Mouse (Mus musculus): ENCODE results near the gene Tenm3. TPM values are rescaled to one million over a fixed set of nuclear protein-coding genes. Genes with fewer than 3 reads are reported as not detected.

Gene Tenm3
- total and polyA plus RNA-seq, 3 experiments = 0.01 to 0.11 TPM; not detected in 1

- DNase-seq (ENCODE audit: low spot score) = no peak
- Histone ChIP-seq H3K27me3 (ENCODE audit: insufficient read depth, low read length) (no peaks in the 10 kb centered on the region), H3K9me3 (replicated peaks) (peaks cover 15% of the 10 kb centered on the region), H3K4me1 (ENCODE audit: insufficient read depth, low read depth, low read length) (no peaks in the 10 kb centered on the region), H3K36me3 (replicated peaks) (no peaks in the 10 kb centered on the region), H3K4me3 (ENCODE audit: low read depth, low read length) (peak overlapping the region; percentile 8; the same call in 1 of the 2 replicates)
- no peak for ATAC-seq (ENCODE audit: extremely low read depth, insufficient number of reproducible peaks, low FRiP score, poor library complexity, severe bottlenecking)
- TF ChIP-seq CTCF (IDR thresholded peaks at IDR 0.05; ENCODE audit: low read depth, low read length) (no peak), GATA2 (IDR thresholded peaks at IDR 0.05; ENCODE audit: borderline replicate concordance, low read depth, low read length) (no peak), POLR2AphosphoS5 (IDR thresholded peaks at IDR 0.05; ENCODE audit: insufficient replicate concordance, low read depth, low read length) (peak; percentile 71; the same call in 1 of the 2 replicates), GATA1 (IDR thresholded peaks at IDR 0.05; ENCODE audit: borderline replicate concordance, low read length) (no peak), TAL1 (conservative IDR thresholded peaks at IDR 0.05; ENCODE audit: low read depth, low read length) (no peak)
Observed at GRCm38 (mm10) chr8:48572345-48572744, 271.4 kb downstream of the Tenm3 start.

- no peaks in the 10 kb centered on the region for H3K36me3 ChIP-seq (replicated peaks)
- no peaks in the 10 kb centered on the region for H3K4me1 ChIP-seq (ENCODE audit: insufficient read depth, low read depth, low read length)
- no peak overlapping the region for H3K4me3 ChIP-seq (ENCODE audit: low read depth, low read length)
- no peaks in the 10 kb centered on the region for H3K27me3 ChIP-seq (ENCODE audit: insufficient read depth, low read length)
- DNase-seq (ENCODE audit: low spot score) (no peak), ATAC-seq (ENCODE audit: extremely low read depth, insufficient number of reproducible peaks, low FRiP score, poor library complexity, severe bottlenecking) (no peak)
- peaks cover 26% of the 10 kb centered on the region for H3K9me3 ChIP-seq (replicated peaks)
- TF ChIP-seq GATA2 (IDR thresholded peaks at IDR 0.05; ENCODE audit: borderline replicate concordance, low read depth, low read length) (no peak), POLR2AphosphoS5 (IDR thresholded peaks at IDR 0.05; ENCODE audit: insufficient replicate concordance, low read depth, low read length) (no peak), CTCF (IDR thresholded peaks at IDR 0.05; ENCODE audit: low read depth, low read length) (no peak), TAL1 (conservative IDR thresholded peaks at IDR 0.05; ENCODE audit: low read depth, low read length) (no peak), GATA1 (IDR thresholded peaks at IDR 0.05; ENCODE audit: borderline replicate concordance, low read length) (no peak)
Observed at GRCm38 (mm10) chr8:48568608-48569007, 275.1 kb downstream of the Tenm3 start.

GRCm38 (mm10) chr8:48567929-48568607 is 275.7 kb downstream of the Tenm3 start:
- no peak for DNase-seq (ENCODE audit: low spot score)
- Histone ChIP-seq H3K36me3 (replicated peaks) (no peaks in the 10 kb centered on the region), H3K4me3 (ENCODE audit: low read depth, low read length) (no peak overlapping the region), H3K27me3 (ENCODE audit: insufficient read depth, low read length) (no peaks in the 10 kb centered on the region), H3K4me1 (ENCODE audit: insufficient read depth, low read depth, low read length) (no peaks in the 10 kb centered on the region), H3K9me3 (replicated peaks) (peaks cover 28% of the 10 kb centered on the region)
- TF ChIP-seq TAL1 (conservative IDR thresholded peaks at IDR 0.05; ENCODE audit: low read depth, low read length) (no peak), GATA2 (IDR thresholded peaks at IDR 0.05; ENCODE audit: borderline replicate concordance, low read depth, low read length) (no peak), GATA1 (IDR thresholded peaks at IDR 0.05; ENCODE audit: borderline replicate concordance, low read length) (no peak), POLR2AphosphoS5 (IDR thresholded peaks at IDR 0.05; ENCODE audit: insufficient replicate concordance, low read depth, low read length) (no peak), CTCF (IDR thresholded peaks at IDR 0.05; ENCODE audit: low read depth, low read length) (no peak)
- no peak for ATAC-seq (ENCODE audit: extremely low read depth, insufficient number of reproducible peaks, low FRiP score, poor library complexity, severe bottlenecking)

- ATAC-seq (ENCODE audit: extremely low read depth, insufficient number of reproducible peaks, low FRiP score, poor library complexity, severe bottlenecking) (no peak), DNase-seq (ENCODE audit: low spot score) (no peak)
- H3K36me3 ChIP-seq (replicated peaks) = no peaks in the 10 kb centered on the region
- no peaks in the 10 kb centered on the region for H3K27me3 ChIP-seq (ENCODE audit: insufficient read depth, low read length)
- peaks cover 41% of the 10 kb centered on the region for H3K9me3 ChIP-seq (replicated peaks)
- no peak overlapping the region for H3K4me3 ChIP-seq (ENCODE audit: low read depth, low read length)
- TF ChIP-seq GATA2 (IDR thresholded peaks at IDR 0.05; ENCODE audit: borderline replicate concordance, low read depth, low read length) (no peak), GATA1 (IDR thresholded peaks at IDR 0.05; ENCODE audit: borderline replicate concordance, low read length) (no peak), CTCF (IDR thresholded peaks at IDR 0.05; ENCODE audit: low read depth, low read length) (no peak), POLR2AphosphoS5 (IDR thresholded peaks at IDR 0.05; ENCODE audit: insufficient replicate concordance, low read depth, low read length) (no peak), TAL1 (conservative IDR thresholded peaks at IDR 0.05; ENCODE audit: low read depth, low read length) (no peak)
- no peaks in the 10 kb centered on the region for H3K4me1 ChIP-seq (ENCODE audit: insufficient read depth, low read depth, low read length)
Observed at GRCm38 (mm10) chr8:48560227-48560626, 283.5 kb downstream of the Tenm3 start.

GRCm38 (mm10) chr8:48555546-48556141 is 288.1 kb downstream of the Tenm3 start:
- TF ChIP-seq POLR2AphosphoS5 (IDR thresholded peaks at IDR 0.05; ENCODE audit: insufficient replicate concordance, low read depth, low read length) = no peak
- no peak for TF ChIP-seq GATA2 (IDR thresholded peaks at IDR 0.05; ENCODE audit: borderline replicate concordance, low read depth, low read length)
- no peak for TF ChIP-seq CTCF (IDR thresholded peaks at IDR 0.05; ENCODE audit: low read depth, low read length)
- no peak for TF ChIP-seq GATA1 (IDR thresholded peaks at IDR 0.05; ENCODE audit: borderline replicate concordance, low read length)
- no peak for TF ChIP-seq TAL1 (conservative IDR thresholded peaks at IDR 0.05; ENCODE audit: low read depth, low read length)
- Histone ChIP-seq H3K4me3 (ENCODE audit: low read depth, low read length) (no peak overlapping the region; the same call in 1 of the 2 replicates), H3K27me3 (ENCODE audit: insufficient read depth, low read length) (no peaks in the 10 kb centered on the region), H3K4me1 (ENCODE audit: insufficient read depth, low read depth, low read length) (no peaks in the 10 kb centered on the region), H3K9me3 (replicated peaks) (peaks cover 30% of the 10 kb centered on the region), H3K36me3 (replicated peaks) (no peaks in the 10 kb centered on the region)
- ATAC-seq (ENCODE audit: extremely low read depth, insufficient number of reproducible peaks, low FRiP score, poor library complexity, severe bottlenecking) (no peak), DNase-seq (ENCODE audit: low spot score) (no peak)

GRCm38 (mm10) chr8:48554762-48555545 is 288.8 kb downstream of the Tenm3 start:
- H3K27me3 ChIP-seq (ENCODE audit: insufficient read depth, low read length) = no peaks in the 10 kb centered on the region
- no peak for DNase-seq (ENCODE audit: low spot score)
- peaks cover 26% of the 10 kb centered on the region for H3K9me3 ChIP-seq (replicated peaks)
- H3K36me3 ChIP-seq (replicated peaks) = no peaks in the 10 kb centered on the region
- no peak for TF ChIP-seq CTCF (IDR thresholded peaks at IDR 0.05; ENCODE audit: low read depth, low read length)
- no peak for TF ChIP-seq POLR2AphosphoS5 (IDR thresholded peaks at IDR 0.05; ENCODE audit: insufficient replicate concordance, low read depth, low read length)
- no peak for TF ChIP-seq TAL1 (conservative IDR thresholded peaks at IDR 0.05; ENCODE audit: low read depth, low read length)
- TF ChIP-seq GATA1 (IDR thresholded peaks at IDR 0.05; ENCODE audit: borderline replicate concordance, low read length) = no peak
- no peak for TF ChIP-seq GATA2 (IDR thresholded peaks at IDR 0.05; ENCODE audit: borderline replicate concordance, low read depth, low read length)
- H3K4me1 ChIP-seq (ENCODE audit: insufficient read depth, low read depth, low read length) = no peaks in the 10 kb centered on the region
- H3K4me3 ChIP-seq (ENCODE audit: low read depth, low read length) = no peak overlapping the region; the same call in 1 of the 2 replicates
- ATAC-seq (ENCODE audit: extremely low read depth, insufficient number of reproducible peaks, low FRiP score, poor library complexity, severe bottlenecking) = no peak

Data from G1E (cell line).